Mouse (Mus musculus) midbrain, embryonic 12.5 days (tissue): ENCODE measurements at regions not wholly inside any gene's neighbourhood (a gene's known extent, or its start where the extent isn't known, plus 50 kb on each side); places are given as distances from the start of the nearest gene placed in this dataset.
A peak's percentile ranks its signal among the peaks of the same experiment; 100 is the strongest.

Experiments used
- ATAC-seq: fragments of 200-750 bp; cut with Nextera tagmentation; 2 replicates; pipeline ENCODE4 v1.8.0; 2017; ENCODE audit warnings: low read depth, moderate TSS enrichment, moderate library complexity; ENCODE audit not compliant: low FRiP score
- H3K27ac ChIP-seq: fragments of 300-500 bp; sonication (generic); replicated peaks from 2 replicates; pipeline ENCODE4 v1.5.1; 2016; ENCODE audit warnings: mild to moderate bottlenecking
- H3K27me3 ChIP-seq: fragments of 300-500 bp; sonication (generic); 2 replicates; pipeline ENCODE4 v1.6.1; 2016; ENCODE audit warnings: mild to moderate bottlenecking
- H3K36me3 ChIP-seq: fragments of 300-500 bp; sonication (generic); 2 replicates; pipeline ENCODE4 v1.6.1; 2016
- H3K4me1 ChIP-seq: fragments of 300-500 bp; sonication (generic); 2 replicates; pipeline ENCODE4 v1.6.1; 2016
- H3K4me2 ChIP-seq: fragments of 300-500 bp; sonication (generic); replicated peaks from 2 replicates; pipeline ENCODE4 v1.6.1; 2016; ENCODE audit warnings: mild to moderate bottlenecking, moderate library complexity
- H3K4me3 ChIP-seq: fragments of 300-500 bp; sonication (generic); 2 replicates; pipeline ENCODE4 v1.5.1; 2016; ENCODE audit warnings: mild to moderate bottlenecking
- H3K9ac ChIP-seq: fragments of 300-500 bp; sonication (generic); replicated peaks from 2 replicates; pipeline ENCODE4 v1.6.1; 2016; ENCODE audit warnings: mild to moderate bottlenecking, moderate library complexity
- H3K9me3 ChIP-seq: fragments of 300-500 bp; sonication (generic); 2 replicates; pipeline ENCODE4 v1.6.1; 2016; ENCODE audit warnings: mild to moderate bottlenecking
- WGBS: fragments of 180-500 bp; shearing (Covaris S2); methylation state at CpG from one replicate; pipeline ENCODE4 v1.1.7; 2016; 5-methylcytosine and 5-hydroxymethylcytosine counted together

GRCm38 (mm10) chr9:47280598-47280997 lies 249.4 kb upstream of the Cadm1 start:
- Histone ChIP-seq H3K9me3 (no peaks in the 10 kb centered on the region), H3K4me2 (no peak overlapping the region), H3K27me3 (0 out of 2 replicates have a peak, but pooled peaks cover 3% of the 10 kb centered on the region), H3K9ac (no peak overlapping the region), H3K4me1 (peaks cover 38% of the 10 kb centered on the region), H3K27ac (peak overlapping the region; percentile 76), H3K4me3 (no peak overlapping the region), H3K36me3 (no peaks in the 10 kb centered on the region)
- WGBS: 21% methylated on average over 8 of the region's 8 CpGs
- peak; percentile 54 for ATAC-seq

GRCm38 (mm10) chr9:47283746-47284455 lies 246.1 kb upstream of the Cadm1 start:
- Histone ChIP-seq H3K9ac (no peak overlapping the region), H3K27me3 (no peaks in the 10 kb centered on the region), H3K4me3 (no peak overlapping the region), H3K27ac (no peak overlapping the region), H3K36me3 (no peaks in the 10 kb centered on the region), H3K4me2 (no peak overlapping the region), H3K9me3 (no peaks in the 10 kb centered on the region), H3K4me1 (peaks cover 35% of the 10 kb centered on the region)
- 59% methylated on average over 4 of the region's 4 CpGs for WGBS
- ATAC-seq: no peak

DNA sequence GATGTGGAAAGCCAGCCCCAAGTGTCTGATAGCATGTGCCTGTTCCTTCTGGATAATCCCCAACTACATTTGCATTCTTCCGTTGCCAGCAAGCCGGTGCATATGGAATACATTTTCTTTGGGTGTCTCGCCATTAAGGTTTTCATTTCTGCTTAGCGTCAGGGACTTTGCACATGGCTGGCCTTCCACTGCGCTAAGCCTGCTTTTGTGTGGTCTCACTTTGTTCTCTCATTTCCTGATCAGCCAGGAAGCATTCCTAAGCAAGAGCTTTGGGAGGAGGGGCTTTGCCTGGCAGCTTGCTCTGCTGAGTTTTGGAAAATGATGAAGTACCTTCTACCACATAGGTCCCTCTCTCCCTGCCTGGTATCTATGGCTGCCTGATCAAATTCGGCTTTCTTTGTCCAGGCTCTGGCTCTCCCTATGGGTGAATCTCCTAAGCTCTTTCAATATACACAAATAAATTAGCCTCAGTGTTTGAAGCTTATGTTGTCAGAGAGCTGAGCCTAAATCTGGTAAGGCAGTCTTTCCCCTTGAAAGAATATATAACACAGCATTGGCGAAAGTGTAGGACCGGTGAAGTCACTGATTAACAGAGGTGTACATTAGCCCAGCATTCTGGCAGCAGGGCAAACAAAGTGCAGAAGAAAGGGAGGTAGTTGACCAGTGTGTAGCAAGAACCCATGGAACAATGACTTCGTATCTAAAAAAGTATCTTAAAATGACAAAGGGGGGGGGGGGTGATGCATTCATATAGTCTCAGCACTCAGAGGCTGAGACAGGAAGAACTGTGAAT lies 242.8 kb upstream of the Cadm1 start:
- no peaks in the 10 kb centered on the region for H3K36me3 ChIP-seq
- 36% methylated on average over 9 of the region's 9 CpGs for WGBS
- peaks cover 9% of the 10 kb centered on the region; the same call in 1 of the 2 replicates for H3K4me1 ChIP-seq
- no peak overlapping the region for H3K9ac ChIP-seq
- no peak overlapping the region for H3K27ac ChIP-seq
- H3K4me3 ChIP-seq: no peak overlapping the region
- H3K4me2 ChIP-seq: no peak overlapping the region
- no peak for ATAC-seq
- no peaks in the 10 kb centered on the region for H3K9me3 ChIP-seq
- H3K27me3 ChIP-seq: no peaks in the 10 kb centered on the region

GRCm38 (mm10) chr9:47288587-47289199 lies 241.3 kb upstream of the Cadm1 start:
- Histone ChIP-seq H3K9ac (no peak overlapping the region), H3K4me2 (no peak overlapping the region), H3K4me3 (no peak overlapping the region), H3K36me3 (no peaks in the 10 kb centered on the region), H3K9me3 (no peaks in the 10 kb centered on the region), H3K4me1 (peaks cover 12% of the 10 kb centered on the region; the same call in 1 of the 2 replicates), H3K27ac (no peak overlapping the region), H3K27me3 (no peaks in the 10 kb centered on the region)
- no peak for ATAC-seq
- 41% methylated on average over 7 of the region's 7 CpGs for WGBS

GRCm38 (mm10) chr9:47300633-47301032 lies 229.3 kb upstream of the Cadm1 start:
- Histone ChIP-seq H3K4me3 (no peak overlapping the region), H3K4me2 (no peak overlapping the region), H3K9ac (no peak overlapping the region), H3K27me3 (peaks cover 6% of the 10 kb centered on the region), H3K9me3 (no peaks in the 10 kb centered on the region), H3K27ac (no peak overlapping the region), H3K36me3 (no peaks in the 10 kb centered on the region), H3K4me1 (no peaks in the 10 kb centered on the region)
- no peak for ATAC-seq
- 85% methylated on average over 1 of the region's 1 CpGs for WGBS

DNA sequence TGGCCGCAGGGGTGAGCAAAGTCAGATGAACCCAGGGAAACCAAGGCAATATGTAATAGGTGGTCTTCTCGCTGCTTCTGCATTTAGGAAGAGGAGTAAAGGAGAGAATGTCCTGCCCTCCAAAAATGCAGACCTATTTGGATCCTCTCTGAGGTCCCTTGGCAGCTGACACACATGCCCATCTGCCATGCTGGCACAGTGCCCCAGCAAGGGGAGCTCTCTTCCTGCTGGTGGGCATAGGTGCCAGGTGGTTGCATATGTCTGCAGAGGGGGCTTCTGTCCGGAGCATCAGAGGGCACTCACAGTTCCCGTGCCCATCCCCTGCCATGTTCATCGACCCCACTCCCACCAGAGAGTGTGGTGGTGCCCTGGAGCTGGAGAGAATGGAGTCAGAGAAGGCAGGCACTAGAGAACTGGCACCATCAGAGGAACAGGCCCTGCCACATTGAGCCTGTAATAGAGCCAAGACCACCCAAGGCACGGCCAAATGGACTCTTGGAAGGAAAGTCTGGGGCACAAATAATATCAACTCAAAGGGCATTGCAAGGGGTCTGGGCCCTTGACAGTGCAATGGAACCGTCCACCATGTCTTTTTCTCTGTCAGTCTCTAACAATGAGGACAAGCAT lies 222.7 kb upstream of the Cadm1 start:
- ATAC-seq: no peak
- Histone ChIP-seq H3K9me3 (no peaks in the 10 kb centered on the region), H3K27me3 (no peaks in the 10 kb centered on the region; the same call in 1 of the 2 replicates), H3K27ac (no peak overlapping the region), H3K36me3 (no peaks in the 10 kb centered on the region), H3K9ac (no peak overlapping the region), H3K4me1 (peaks cover 9% of the 10 kb centered on the region), H3K4me2 (no peak overlapping the region), H3K4me3 (no peak overlapping the region)
- 84% methylated on average over 7 of the region's 7 CpGs for WGBS

GRCm38 (mm10) chr9:47307752-47308500 lies 222.0 kb upstream of the Cadm1 start:
- 40% methylated on average over 17 of the region's 17 CpGs for WGBS
- ATAC-seq: no peak
- no peaks in the 10 kb centered on the region; the same call in 1 of the 2 replicates for H3K27me3 ChIP-seq
- peaks cover 9% of the 10 kb centered on the region for H3K4me1 ChIP-seq
- H3K9ac ChIP-seq: no peak overlapping the region
- H3K27ac ChIP-seq: no peak overlapping the region
- H3K36me3 ChIP-seq: no peaks in the 10 kb centered on the region
- H3K4me3 ChIP-seq: no peak overlapping the region
- no peak overlapping the region for H3K4me2 ChIP-seq
- H3K9me3 ChIP-seq: no peaks in the 10 kb centered on the region

DNA sequence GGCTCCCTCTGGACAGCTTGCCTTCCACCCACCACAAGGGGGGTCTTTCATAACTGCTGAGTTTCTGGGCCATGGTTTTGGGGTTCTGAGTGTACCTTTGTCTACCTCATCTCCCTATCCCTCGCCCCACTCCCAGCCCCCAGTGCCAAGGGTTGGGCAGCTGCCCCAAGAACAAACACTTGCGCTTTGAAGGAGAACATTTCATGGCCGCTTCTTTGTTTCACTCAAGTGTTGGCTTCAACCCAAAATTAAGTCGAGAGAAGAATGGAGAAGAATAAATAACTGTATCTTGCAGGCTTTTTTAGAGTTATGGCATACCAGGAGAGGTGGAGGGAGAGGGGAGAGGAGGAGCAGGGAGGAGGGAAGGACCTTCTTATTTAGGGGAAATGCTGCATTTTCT lies 216.5 kb upstream of the Cadm1 start:
- Histone ChIP-seq H3K4me1 (no peaks in the 10 kb centered on the region), H3K9me3 (no peaks in the 10 kb centered on the region), H3K36me3 (no peaks in the 10 kb centered on the region), H3K9ac (no peak overlapping the region), H3K27me3 (0 out of 2 replicates have a peak, but pooled peaks cover 6% of the 10 kb centered on the region), H3K4me2 (no peak overlapping the region), H3K27ac (no peak overlapping the region), H3K4me3 (no peak overlapping the region)
- 88% methylated on average over 4 of the region's 4 CpGs for WGBS
- ATAC-seq: no peak

DNA sequence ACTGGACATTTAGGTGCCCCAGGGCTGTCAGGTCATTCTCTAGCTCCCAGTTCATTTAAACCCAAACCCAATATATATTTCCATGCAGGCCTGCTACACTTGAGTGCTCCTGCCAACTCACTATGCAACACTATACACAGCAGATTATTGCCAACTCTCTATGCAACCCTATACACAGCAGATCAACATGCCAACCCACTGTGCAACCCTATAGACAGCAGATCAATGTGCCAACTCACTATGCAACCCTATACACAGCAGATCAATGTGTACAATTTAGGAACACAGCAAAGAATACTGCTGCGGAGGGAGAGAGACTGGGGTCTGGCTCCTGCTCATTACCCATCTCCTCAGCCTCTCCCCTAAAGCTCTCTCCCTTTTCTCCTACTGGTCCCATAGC lies 215.7 kb upstream of the Cadm1 start:
- Histone ChIP-seq H3K36me3 (no peaks in the 10 kb centered on the region), H3K4me1 (no peaks in the 10 kb centered on the region), H3K27ac (no peak overlapping the region), H3K9ac (no peak overlapping the region), H3K4me3 (no peak overlapping the region), H3K9me3 (no peaks in the 10 kb centered on the region), H3K27me3 (0 out of 2 replicates have a peak, but pooled peaks cover 6% of the 10 kb centered on the region), H3K4me2 (no peak overlapping the region)
- no peak for ATAC-seq
- WGBS: 100% methylated on average over 1 of the region's 1 CpGs

- Histone ChIP-seq H3K4me2 (no peak overlapping the region), H3K4me3 (no peak overlapping the region), H3K27ac (no peak overlapping the region), H3K27me3 (peaks cover 25% of the 10 kb centered on the region; the same call in 1 of the 2 replicates), H3K36me3 (no peaks in the 10 kb centered on the region), H3K9me3 (no peaks in the 10 kb centered on the region), H3K4me1 (no peaks in the 10 kb centered on the region), H3K9ac (no peak overlapping the region)
- no peak for ATAC-seq
- 90% methylated on average over 1 of the region's 1 CpGs for WGBS
Observed at GRCm38 (mm10) chr9:47320345-47320744, 209.6 kb upstream of the Cadm1 start.

DNA sequence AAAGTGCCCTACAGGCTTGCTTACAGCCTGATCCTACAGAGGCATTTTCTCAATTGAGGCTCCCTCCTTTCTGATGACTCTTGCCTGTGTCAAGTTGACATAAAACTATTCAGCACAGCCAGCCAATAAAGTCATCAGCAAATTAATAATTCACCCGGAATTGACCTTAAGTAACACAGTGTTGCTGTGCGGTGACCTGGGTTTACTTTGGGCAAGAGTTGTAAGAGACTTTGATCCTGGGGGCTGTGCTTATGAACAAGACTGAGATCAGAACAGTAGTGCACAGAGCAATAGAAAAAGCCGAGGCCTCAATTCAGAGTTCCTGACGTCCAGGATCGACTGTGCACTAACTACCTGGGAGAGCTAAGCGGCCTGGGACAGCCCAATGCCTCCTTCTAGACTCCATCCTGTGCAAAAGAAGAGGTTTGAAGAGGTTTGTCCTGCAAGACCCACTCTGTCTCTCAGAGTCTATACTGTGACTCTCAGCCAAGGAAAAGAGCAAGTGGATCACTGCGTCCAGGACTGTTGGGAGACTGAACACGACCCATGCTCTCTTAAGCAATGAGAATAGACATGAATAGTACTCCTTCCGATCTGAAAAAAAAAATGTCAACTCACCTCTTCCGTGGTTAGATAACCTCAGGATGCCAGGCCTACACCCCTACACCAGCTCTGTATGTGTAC lies 208.7 kb upstream of the Cadm1 start:
- no peak for ATAC-seq
- 79% methylated on average over 10 of the region's 10 CpGs for WGBS

More for the DNA sequence above, 208.7 kb upstream of the Cadm1 start:
- peaks cover 19% of the 10 kb centered on the region; the same call in 1 of the 2 replicates for H3K27me3 ChIP-seq
- H3K4me3 ChIP-seq: no peak overlapping the region
- H3K9me3 ChIP-seq: no peaks in the 10 kb centered on the region
- H3K36me3 ChIP-seq: no peaks in the 10 kb centered on the region
- no peak overlapping the region for H3K4me2 ChIP-seq
- no peaks in the 10 kb centered on the region; the same call in 1 of the 2 replicates for H3K4me1 ChIP-seq
- no peak overlapping the region for H3K9ac ChIP-seq
- no peak overlapping the region for H3K27ac ChIP-seq
